Mouse (Mus musculus) limb, embryonic 14.5 days (tissue): ENCODE results near the gene Gm13693. TPM values are rescaled to one million over a fixed set of nuclear protein-coding genes. Genes with fewer than 3 reads are reported as not detected.
"Not testable (repeated sequence)": the region's sequence is repeated elsewhere in the genome, so short reads cannot be mapped to it uniquely, and the experiment has no call there.

Experiments used
- ATAC-seq: fragments of 200-750 bp; cut with Nextera tagmentation; 2 replicates; pipeline ENCODE4 v1.8.0; 2017; ENCODE audit warnings: low read depth, moderate number of reproducible peaks, moderate TSS enrichment; ENCODE audit not compliant: low FRiP score
- DNase-seq: peaks from one replicate; pipeline ENCODE4 v3.0.0-alpha.2; 2015; ENCODE audit warnings: low spot score
- H3K27ac ChIP-seq: fragments of 300-500 bp; sonication (generic); replicated peaks from 2 replicates; pipeline ENCODE4 v1.5.1; 2014; ENCODE audit warnings: low read depth, mild to moderate bottlenecking, low read length, moderate library complexity, mixed read lengths
- H3K27me3 ChIP-seq: fragments of 300-500 bp; sonication (generic); 2 replicates; pipeline ENCODE4 v1.6.1; 2014; ENCODE audit warnings: low read length, mixed read lengths; ENCODE audit not compliant: control insufficient read depth, insufficient read depth
- H3K36me3 ChIP-seq: fragments of 300-500 bp; sonication (generic); 2 replicates; pipeline ENCODE4 v1.6.1; 2014; ENCODE audit warnings: mild to moderate bottlenecking, low read length, moderate library complexity, mixed read lengths; ENCODE audit not compliant: control insufficient read depth, insufficient read depth
- H3K4me1 ChIP-seq: fragments of 300-500 bp; sonication (generic); 2 replicates; pipeline ENCODE4 v1.6.1; 2014; ENCODE audit warnings: antibody characterized with exemption, low read length, mixed read lengths; ENCODE audit not compliant: control insufficient read depth, insufficient read depth
- H3K4me2 ChIP-seq: fragments of 300-500 bp; sonication (generic); replicated peaks from 2 replicates; pipeline ENCODE4 v1.6.1; 2014; ENCODE audit warnings: low read depth, mild to moderate bottlenecking, low read length, moderate library complexity; ENCODE audit not compliant: severe bottlenecking
- H3K4me3 ChIP-seq: fragments of 300-500 bp; sonication (generic); replicated peaks from 2 replicates; pipeline ENCODE4 v1.5.1; 2014; ENCODE audit warnings: low read length
- H3K9ac ChIP-seq: fragments of 300-500 bp; sonication (generic); 2 replicates; pipeline ENCODE4 v1.6.1; 2014; ENCODE audit warnings: mild to moderate bottlenecking, low read depth, low read length, moderate library complexity; ENCODE audit not compliant: severe bottlenecking
- H3K9me3 ChIP-seq: fragments of 300-500 bp; sonication (generic); 2 replicates; pipeline ENCODE4 v1.6.1; 2016; ENCODE audit warnings: low read length; ENCODE audit not compliant: control insufficient read depth
- POLR2A ChIP-seq: fragments of 200-500 bp; IDR thresholded peaks from 2 replicates; pipeline ENCODE4 v1.8.0; 2012; ENCODE audit warnings: inconsistent platforms, mild to moderate bottlenecking, moderate library complexity, borderline replicate concordance; ENCODE audit not compliant: insufficient read depth, insufficient read length; ENCODE audit errors: extremely low read depth
- WGBS: fragments of 180-500 bp; shearing (Covaris S2); extraction: QIAGEN DNeasy Blood & Tissue Kit; methylation state at CpG from one replicate; pipeline ENCODE4 v1.1.7; 2014; 5-methylcytosine and 5-hydroxymethylcytosine counted together
- polyA plus RNA-seq, 2 experiments: library from polyadenylated mRNA; depleted of rRNA in 1 of 2; stranded (reverse) in 1 of 2; unstranded in 1 of 2; fragments of >200 nt; fragmentation: Nextera tagmentation in 1 of 2; extraction: Ambion mirVana in 1 of 2; gene quantifications; 2 replicates each; pipeline versions ENCODE4 v1.2.1 to v1.2.3; 2012 to 2014

Gene Gm13693
- polyA plus RNA-seq, 2 experiments: 0.03 TPM; not detected in 1

GRCm38 (mm10) chr2:83978633-83979032 is 17.3 kb downstream of the Gm13693 start, which contains the start of gene Gm13694:
Gene Gm13694, plus strand, starts transcription at chr2:83978933.
- not testable (repeated sequence) for ATAC-seq, H3K9ac ChIP-seq, H3K4me3 ChIP-seq, DNase-seq, H3K27ac ChIP-seq, H3K9me3 ChIP-seq, H3K4me2 ChIP-seq, H3K27me3 ChIP-seq, H3K4me1 ChIP-seq, H3K36me3 ChIP-seq
- no CpG with 5 or more reads among the region's 6 CpGs for WGBS

GRCm38 (mm10) chr2:83984443-83984842 is 23.1 kb downstream of the Gm13693 start, which contains the start of gene Gm13697:
Gene Gm13697, plus strand, starts transcription at chr2:83984743.
- WGBS: no CpG with 5 or more reads among the region's 6 CpGs
- not testable (repeated sequence) for H3K27me3 ChIP-seq, H3K27ac ChIP-seq, DNase-seq, H3K4me3 ChIP-seq, H3K4me1 ChIP-seq, H3K36me3 ChIP-seq, ATAC-seq, H3K4me2 ChIP-seq, H3K9me3 ChIP-seq, H3K9ac ChIP-seq

- not testable (repeated sequence) for H3K27me3 ChIP-seq, H3K9ac ChIP-seq, H3K4me3 ChIP-seq, DNase-seq, ATAC-seq, H3K27ac ChIP-seq, H3K9me3 ChIP-seq, H3K4me2 ChIP-seq, H3K4me1 ChIP-seq, H3K36me3 ChIP-seq
- no CpG with 5 or more reads among the region's 6 CpGs for WGBS
These were observed 28.9 kb downstream of the Gm13693 start, which contains the start of gene Gm13691 for GRCm38 (mm10) chr2:83990253-83990652. Gene Gm13691, plus strand, starts transcription at chr2:83990553.

GRCm38 (mm10) chr2:83993639-83994255 is 32.4 kb downstream of the Gm13693 start:
- 40% methylated on average over 7 of the region's 9 CpGs for WGBS
- H3K9ac ChIP-seq: not testable (repeated sequence)

GRCm38 (mm10) chr2:83994526-83994925 is 33.2 kb downstream of the Gm13693 start:
- H3K27me3 ChIP-seq, DNase-seq, H3K27ac ChIP-seq, H3K4me1 ChIP-seq, H3K36me3 ChIP-seq, ATAC-seq, H3K4me2 ChIP-seq, H3K9me3 ChIP-seq, H3K9ac ChIP-seq, H3K4me3 ChIP-seq: not testable (repeated sequence)
- no CpG with 5 or more reads among the region's 3 CpGs for WGBS

More at GRCm38 (mm10) chr2:83993639-83994255, 32.4 kb downstream of the Gm13693 start:
- ATAC-seq, DNase-seq, H3K36me3 ChIP-seq, H3K4me1 ChIP-seq, H3K4me2 ChIP-seq, H3K27ac ChIP-seq, H3K9me3 ChIP-seq, H3K27me3 ChIP-seq, H3K4me3 ChIP-seq: not testable (repeated sequence)

- DNase-seq (no peak), ATAC-seq (no peak)
- Histone ChIP-seq H3K4me1 (no peaks in the 10 kb centered on the region), H3K27me3 (no peaks in the 10 kb centered on the region), H3K4me2 (no peak overlapping the region), H3K9ac (no peak overlapping the region), H3K4me3 (no peak overlapping the region), H3K9me3 (no peaks in the 10 kb centered on the region), H3K36me3 (no peaks in the 10 kb centered on the region), H3K27ac (no peak overlapping the region)
- WGBS: 37% methylated on average over 1 of the region's 1 CpGs
- TF ChIP-seq POLR2A: no peak
These were observed 47.6 kb downstream of the Gm13693 start for GRCm38 (mm10) chr2:84008913-84009312.
